Mouse (Mus musculus): ENCODE measurements at regions not wholly inside any gene's neighbourhood (a gene's known extent, or its start where the extent isn't known, plus 50 kb on each side); places are given as distances from the start of the nearest gene placed in this dataset.

- TF ChIP-seq CTCF (IDR thresholded peaks at IDR 0.05; ENCODE audit: low read depth), result no peak
- no peak for TF ChIP-seq EP300 (IDR thresholded peaks at IDR 0.05; ENCODE audit: low read depth)
These were observed 311.4 kb upstream of the Cdyl start for GRCm38 (mm10) chr13:35348283-35348682.

Measured in heart, postnatal 0 days (tissue).